Mouse (Mus musculus) adrenal gland, adult 8-10 months (tissue): ENCODE results near the gene Slc7a14. TPM values are rescaled to one million over a fixed set of nuclear protein-coding genes. Genes with fewer than 3 reads are reported as not detected.

Experiments used
- DNase-seq: peaks from one replicate; pipeline ENCODE4 v3.0.0; 2022
- total RNA-seq, 4 experiments: library from RNA; stranded (reverse); gene quantifications; 2 replicates each; pipeline ENCODE4 v1.2.4; 2022

Slc7a14 gene
- total RNA-seq, 4 experiments from 2014 or later: 4.4 to 9.3 (median 6.1) TPM

DNA sequence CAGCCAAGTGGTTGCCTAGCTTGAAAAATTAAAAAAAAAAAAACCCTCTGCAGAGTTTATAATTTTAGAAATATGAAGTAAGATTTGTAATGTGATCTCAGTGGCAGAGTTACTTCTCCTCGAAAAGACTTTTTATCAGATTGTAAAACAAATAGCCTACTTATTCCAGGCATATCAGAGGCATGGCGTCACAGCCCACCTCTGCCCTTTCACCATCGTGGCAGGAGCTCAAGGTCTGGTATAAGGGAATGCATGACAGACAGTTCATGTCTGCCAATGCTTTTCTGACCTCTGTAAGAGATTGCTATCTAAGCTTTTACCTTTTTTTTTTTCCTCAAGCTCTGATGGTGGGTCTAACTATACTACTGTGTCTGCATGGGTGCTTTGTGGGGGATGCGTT lies 102.1 kb downstream of the Slc7a14 start:
- DNase-seq: no peak

DNA sequence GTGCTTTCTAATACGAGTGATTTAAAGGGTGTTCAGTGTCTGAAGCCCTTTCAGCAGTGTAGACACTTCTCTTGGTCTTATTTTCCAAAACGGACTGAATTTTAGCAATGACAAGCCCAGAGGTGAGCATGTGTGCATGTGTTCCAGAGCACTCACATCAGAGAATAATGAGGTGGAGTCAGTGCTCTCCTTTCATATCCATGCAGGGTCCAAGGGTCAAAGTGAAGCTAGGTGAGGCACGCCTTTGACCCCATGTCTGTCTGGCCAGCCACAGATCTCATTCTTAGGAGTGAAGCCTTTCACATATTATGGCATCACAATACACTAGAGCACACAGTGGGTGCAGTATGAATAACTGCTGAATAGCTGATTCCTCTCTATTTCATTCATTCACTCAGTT lies 105.0 kb downstream of the Slc7a14 start:
- no peak for DNase-seq

- DNase-seq: no peak
These were observed 106.2 kb downstream of the Slc7a14 start for GRCm38 (mm10) chr3:31203947-31204346.

DNA sequence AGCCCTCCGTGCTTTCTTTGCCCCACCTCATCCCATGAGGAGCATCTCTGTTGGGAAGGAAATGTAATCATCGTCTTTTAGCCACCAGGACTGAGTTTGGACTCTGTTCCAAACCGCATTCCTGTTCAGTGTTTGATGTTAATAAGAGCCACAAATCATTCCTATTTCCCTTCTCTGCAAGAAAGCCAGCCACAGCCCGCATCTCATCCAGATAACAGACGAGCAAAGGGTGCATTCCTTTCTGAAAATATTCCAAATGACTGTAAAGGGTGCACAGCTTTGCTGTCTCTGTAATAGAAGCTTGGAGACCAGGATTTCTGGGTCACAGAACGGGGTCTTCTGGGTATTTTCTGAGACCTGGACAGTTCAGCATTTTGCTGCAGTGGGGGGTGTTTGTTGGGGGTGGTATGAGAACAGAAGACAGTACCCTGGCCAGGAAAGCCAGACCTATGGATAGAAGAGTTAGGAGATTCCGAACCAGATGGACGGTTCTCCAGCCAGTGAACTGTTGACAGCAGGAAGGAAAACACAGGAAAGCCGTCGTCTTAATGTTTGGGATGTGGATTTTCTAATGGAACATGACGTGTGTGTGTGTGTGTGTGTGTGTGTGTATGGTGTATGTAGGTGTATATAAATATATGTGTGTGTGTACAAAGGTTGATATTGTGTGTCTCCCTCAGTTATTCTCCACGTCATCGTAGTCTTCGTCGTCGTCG lies 110.9 kb downstream of the Slc7a14 start:
- no peak for DNase-seq

DNA sequence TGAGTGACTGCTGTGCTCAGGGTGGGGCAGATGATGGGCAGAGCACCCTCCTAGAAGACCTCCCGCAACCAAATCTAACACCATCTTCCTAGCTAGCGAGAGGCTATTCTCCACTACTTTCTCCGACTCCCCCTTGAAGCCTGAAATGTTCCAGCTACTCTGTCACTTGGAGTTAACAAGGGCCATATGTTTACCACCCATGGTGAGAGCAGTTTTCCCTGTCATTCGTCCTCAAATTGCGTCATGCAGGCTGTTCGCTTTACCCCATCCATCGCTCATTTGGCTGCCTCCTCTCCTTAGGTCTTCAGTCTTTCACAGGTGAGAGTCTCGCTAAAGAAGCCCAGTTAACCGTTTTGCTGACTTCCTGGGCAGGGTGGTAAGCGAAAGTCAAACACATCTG lies 118.8 kb downstream of the Slc7a14 start:
- DNase-seq: no peak

GRCm38 (mm10) chr3:31190342-31190741 lies 119.8 kb downstream of the Slc7a14 start:
- no peak for DNase-seq

DNA sequence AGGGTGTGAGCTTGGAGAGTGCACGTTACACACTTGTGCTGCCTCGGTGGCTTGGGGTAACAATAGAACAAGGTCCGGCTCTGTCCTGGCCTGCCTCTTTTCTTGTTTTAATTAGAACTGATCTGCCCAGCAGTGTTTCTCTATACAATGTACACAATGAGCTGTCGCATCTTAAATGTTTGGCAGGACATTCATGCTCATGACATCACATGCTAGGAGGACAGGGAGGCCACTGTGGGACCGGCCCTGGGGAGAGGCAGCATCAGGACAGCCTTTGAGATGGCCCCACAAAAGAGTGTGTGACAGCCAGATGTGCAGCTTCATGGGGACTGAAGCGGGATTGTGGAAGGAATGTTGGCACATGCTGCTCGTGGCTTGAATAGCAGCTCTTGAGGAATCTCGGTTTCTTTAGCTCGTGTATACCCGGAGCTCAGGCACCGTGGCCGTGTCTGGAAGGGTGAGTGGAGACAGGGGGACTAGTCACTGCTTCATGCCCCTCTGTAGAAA lies 143.8 kb downstream of the Slc7a14 start:
- no peak for DNase-seq

- no peak for DNase-seq
These were observed 144.4 kb downstream of the Slc7a14 start for GRCm38 (mm10) chr3:31165803-31166202.

- no peak for DNase-seq
These were observed 147.3 kb downstream of the Slc7a14 start for GRCm38 (mm10) chr3:31162860-31163259.

- no peak for DNase-seq
These were observed 148.8 kb downstream of the Slc7a14 start for GRCm38 (mm10) chr3:31161336-31161735.

DNA sequence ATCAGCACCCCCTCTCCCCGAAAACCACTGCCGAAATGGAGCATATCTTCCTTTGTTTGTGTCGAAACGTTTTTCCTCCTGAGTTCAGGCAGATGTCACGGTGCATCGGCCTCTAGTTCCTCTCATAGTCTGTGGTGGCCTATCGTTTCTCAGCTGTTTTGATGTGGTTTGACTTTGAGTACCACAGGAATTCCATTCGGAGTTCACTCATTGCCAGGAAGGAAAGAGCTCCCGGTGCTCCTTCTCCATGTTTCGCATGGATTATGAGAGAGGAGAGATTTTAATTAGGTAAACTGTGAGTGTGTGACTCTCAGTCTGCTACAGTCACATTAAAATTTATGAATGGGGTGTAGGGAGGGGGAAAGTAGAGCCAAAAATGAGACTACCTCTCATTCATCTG lies 150.1 kb downstream of the Slc7a14 start:
- no peak for DNase-seq

DNA sequence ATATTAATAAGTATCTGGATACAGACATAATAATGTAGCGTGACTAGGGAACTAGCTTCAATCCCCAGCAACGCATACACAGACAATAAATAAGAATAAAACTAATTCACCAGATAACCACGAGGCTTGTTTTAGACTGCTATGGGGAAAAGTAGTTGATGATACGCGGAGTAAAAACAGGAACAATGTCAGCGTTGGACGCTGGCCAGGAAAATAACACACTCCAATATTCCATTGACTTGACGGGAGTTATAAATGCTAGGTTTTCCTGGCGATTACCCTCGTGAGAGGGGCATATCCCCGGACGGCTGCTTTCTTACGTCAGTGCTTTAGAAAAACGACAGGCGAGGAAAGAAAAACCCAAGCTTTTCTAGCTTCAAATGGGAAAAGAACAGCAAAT lies 152.4 kb downstream of the Slc7a14 start:
- no peak for DNase-seq

DNA sequence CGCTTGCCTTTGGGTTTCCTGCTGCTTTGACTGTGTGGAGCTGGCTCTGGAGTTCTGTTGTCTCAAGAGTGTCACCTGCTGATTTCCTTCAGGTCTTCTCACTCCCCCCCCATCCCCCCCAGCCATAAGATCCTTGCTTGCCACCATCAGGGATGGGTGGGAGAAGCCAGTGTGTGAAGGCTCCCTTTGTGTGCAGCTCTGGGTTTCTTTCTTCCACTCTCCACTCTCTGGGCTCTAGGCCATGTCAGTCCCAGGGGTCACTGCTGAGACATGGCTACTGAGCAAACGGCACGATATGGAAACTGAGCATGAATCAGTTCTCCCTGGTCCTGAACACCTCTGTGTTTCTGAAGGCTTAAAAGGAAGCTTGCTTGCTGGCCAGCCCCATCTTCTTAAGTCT lies 154.1 kb downstream of the Slc7a14 start:
- DNase-seq: no peak

Other genes starting within 250 kb of the Slc7a14 start
- gene Skil, start 215.3 kb downstream of the Slc7a14 start, total RNA-seq: 10 to 100 TPM; 29.2 to 39.4 (median 34.0) TPM
- gene Cldn11, start 160.5 kb downstream of the Slc7a14 start, total RNA-seq: 10 to 100 TPM; 10.9 to 32.1 (median 18.4) TPM